Mouse (Mus musculus) liver, embryonic 14.5 days (tissue): ENCODE data around the gene Kcnk7. TPM values are rescaled to one million over a fixed set of nuclear protein-coding genes. Genes with fewer than 3 reads are reported as not detected.
A peak's percentile ranks its signal among the peaks of the same experiment; 100 is the strongest.

Source experiments
- ATAC-seq: fragments of 200-750 bp; cut with Nextera tagmentation; 2 replicates; pipeline ENCODE4 v1.8.0; 2017; ENCODE audit warnings: moderate number of reproducible peaks, mild to moderate bottlenecking, moderate library complexity; ENCODE audit not compliant: insufficient read depth
- DNase-seq, 3 experiments: peaks; one replicate each; pipeline ENCODE4 v3.0.0-alpha.2; 2012 to 2013; ENCODE audit warnings: low read depth in 3 of 3, low spot score in 3 of 3
- H3K27ac ChIP-seq: fragments of 300-500 bp; sonication (generic); 2 replicates; pipeline ENCODE4 v1.5.1; 2014; ENCODE audit warnings: moderate library complexity, mild to moderate bottlenecking, control low read depth, inconsistent platforms
- H3K27me3 ChIP-seq: fragments of 300-500 bp; sonication (generic); 2 replicates; pipeline ENCODE4 v1.6.1; 2014; ENCODE audit warnings: mild to moderate bottlenecking, low read length, moderate library complexity; ENCODE audit not compliant: control insufficient read depth, insufficient read depth
- H3K36me3 ChIP-seq: fragments of 300-500 bp; sonication (generic); replicated peaks from 2 replicates; pipeline ENCODE4 v1.6.1; 2014; ENCODE audit warnings: low read depth; ENCODE audit not compliant: control insufficient read depth, insufficient read depth
- H3K4me1 ChIP-seq, 2 experiments: fragments of 200-500 bp in 1 of 2; fragments of 300-500 bp in 1 of 2; sonication (generic) in 1 of 2; replicated peaks; 2 replicates each; pipeline ENCODE4 v1.6.1; 2012 to 2014; ENCODE audit warnings: antibody characterized with exemption in 1 of 2, inconsistent platforms in 1 of 2, low read length in 1 of 2; ENCODE audit not compliant: control insufficient read depth in 2 of 2, insufficient read depth in 2 of 2
- H3K4me2 ChIP-seq: fragments of 300-500 bp; sonication (generic); 2 replicates; pipeline ENCODE4 v1.6.1; 2014; ENCODE audit warnings: low read depth, mild to moderate bottlenecking, control low read depth, moderate library complexity
- H3K4me3 ChIP-seq, 2 experiments: fragments of 200-500 bp in 1 of 2; fragments of 300-500 bp in 1 of 2; sonication (generic) in 1 of 2; 2 replicates each; pipeline ENCODE4 v1.5.1; 2012 to 2014; ENCODE audit warnings: low read depth in 2 of 2, low read length in 2 of 2, mild to moderate bottlenecking in 2 of 2, control low read depth in 1 of 2, inconsistent platforms in 1 of 2, moderate library complexity in 1 of 2; ENCODE audit not compliant: insufficient read depth in 1 of 2
- H3K9ac ChIP-seq: fragments of 300-500 bp; sonication (generic); replicated peaks from 2 replicates; pipeline ENCODE4 v1.6.1; 2014; ENCODE audit warnings: mild to moderate bottlenecking, control low read depth, moderate library complexity
- H3K9me3 ChIP-seq: fragments of 300-500 bp; sonication (generic); 2 replicates; pipeline ENCODE4 v1.6.1; 2016; ENCODE audit warnings: low read length, mixed read lengths; ENCODE audit not compliant: control insufficient read depth
- CTCF ChIP-seq: IDR thresholded peaks from 2 replicates; pipeline ENCODE4 v1.5.1; 2016; ENCODE audit warnings: antibody characterized with exemption, low read depth, control low read depth
- EP300 ChIP-seq: IDR thresholded peaks from 2 replicates; pipeline ENCODE4 v1.6.1; 2016; ENCODE audit warnings: antibody characterized with exemption, low read depth
- WGBS: fragments of 180-500 bp; shearing (Covaris S2); extraction: QIAGEN DNeasy Blood & Tissue Kit; methylation state at CpG from one replicate; pipeline ENCODE4 v1.1.7; 2014; ENCODE audit not compliant: insufficient replicate concordance; 5-methylcytosine and 5-hydroxymethylcytosine counted together
- polyA plus RNA-seq, 2 experiments: library from polyadenylated mRNA; depleted of rRNA in 1 of 2; stranded (reverse) in 1 of 2; unstranded in 1 of 2; fragments of >200 nt; fragmentation: Nextera tagmentation in 1 of 2; extraction: Ambion mirVana in 1 of 2; gene quantifications; 2 replicates each; pipeline versions ENCODE4 v1.2.1 to v1.2.3; 2012 to 2014

Gene Kcnk7
- polyA plus RNA-seq, 2 experiments, result 0.17 TPM; not detected in 1

DNA sequence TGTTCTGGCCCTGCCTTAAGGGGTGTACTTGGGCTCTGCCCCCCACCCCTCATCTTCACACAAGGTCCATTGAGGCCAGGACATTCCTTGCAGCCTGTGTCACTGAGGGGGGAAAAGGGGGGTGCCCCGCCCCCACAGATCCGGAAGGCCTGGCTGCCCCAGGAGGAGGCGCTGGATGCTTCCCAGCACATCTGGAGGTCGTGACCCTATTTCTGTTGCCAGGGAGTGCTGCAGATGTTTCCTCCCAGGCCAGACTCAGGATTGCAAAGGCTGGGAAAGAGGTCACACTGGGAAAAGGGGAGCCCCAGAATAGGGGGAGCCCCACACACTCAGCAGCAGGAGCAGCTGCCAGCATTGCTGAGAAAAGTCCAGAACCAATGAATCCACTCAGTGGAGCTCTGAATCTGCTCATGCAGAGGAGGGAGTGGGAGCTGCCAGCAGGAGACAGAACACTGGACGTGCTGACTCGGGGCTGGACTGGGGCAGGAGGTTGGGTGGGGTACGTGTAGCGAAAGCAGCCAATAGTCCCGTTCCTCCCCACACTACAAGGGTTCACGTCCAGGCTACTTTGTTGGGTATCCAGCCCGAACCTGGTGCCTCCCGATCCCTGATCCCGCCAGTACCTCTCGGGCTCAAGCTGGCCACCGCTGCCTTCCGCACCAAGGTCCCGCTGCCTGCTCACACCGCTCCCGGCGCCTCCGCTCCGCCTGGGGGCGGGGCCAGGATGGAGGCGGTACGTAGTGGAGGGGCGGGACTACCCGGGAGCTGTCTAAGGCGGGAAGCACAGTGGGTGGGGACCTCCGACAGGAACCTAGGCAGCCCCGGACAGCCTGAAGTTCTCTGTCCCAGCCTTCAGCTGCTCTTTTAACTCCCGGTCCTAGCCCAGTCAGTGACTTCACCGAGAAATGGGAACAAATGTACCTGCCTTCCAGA lies 40.9 kb upstream of the Kcnk7 start, which contains the start of gene Sipa1:
Sipa1 (minus strand) TSS at position 727 of the 933 bp plus-strand sequence.
- DNase-seq (peak; percentile 90 to 92 (median 91)), ATAC-seq (peak; percentile 83)
- H3K4me2 ChIP-seq, result peak within 1 kb of the TSS; percentile 95
- H3K9me3 ChIP-seq, result no peaks in the 10 kb centered on the region
- no peaks in the 10 kb centered on the region for H3K27me3 ChIP-seq
- peaks cover 34 to 39% of the 10 kb centered on the region in 2 experiments for H3K4me1 ChIP-seq
- peak within 1 kb of the TSS; percentile 79 to 84 for H3K4me3 ChIP-seq
- H3K9ac ChIP-seq, result peak within 1 kb of the TSS; percentile 80
- under 1% methylated on average over 32 of the region's 32 CpGs for WGBS
- TF ChIP-seq EP300, result no peak
- TF ChIP-seq CTCF, result peak; percentile 32
- peak within 1 kb of the TSS; percentile 97 for H3K27ac ChIP-seq
- H3K36me3 ChIP-seq, result peaks cover 20% of the 10 kb centered on the region

DNA sequence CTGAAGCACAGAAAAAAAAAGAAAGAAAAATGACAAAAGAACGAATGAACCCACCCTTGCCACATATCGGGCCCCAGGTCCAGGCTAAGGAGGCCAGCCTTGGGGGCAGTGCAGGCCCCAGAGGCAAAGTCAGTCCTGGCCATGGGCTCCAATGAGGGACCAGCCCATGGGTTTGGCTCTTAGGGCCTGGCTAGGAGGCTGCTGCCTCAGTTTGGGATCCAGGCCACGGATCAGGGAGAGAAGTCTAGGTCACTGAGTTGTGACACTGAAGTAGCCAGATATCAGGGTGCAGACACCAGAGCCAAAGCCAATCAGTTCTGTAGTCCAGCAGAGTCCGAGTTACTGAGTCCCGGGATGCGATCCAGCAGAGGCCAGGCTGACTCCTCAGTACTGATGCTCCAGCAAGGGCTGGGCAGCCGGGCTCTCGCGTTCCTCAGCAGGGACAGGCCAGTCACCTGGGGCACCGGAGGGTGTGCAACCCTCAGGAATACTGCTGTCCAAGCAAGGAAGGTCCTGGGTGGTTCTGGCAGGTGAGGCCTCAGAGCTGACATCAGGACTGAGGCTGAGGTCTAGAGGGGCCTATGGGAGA lies 39.4 kb upstream of the Kcnk7 start:
- H3K9ac ChIP-seq, result peak overlapping the region; percentile 80
- peaks cover 5% of the 10 kb centered on the region; the same call in 1 of the 2 replicates for H3K36me3 ChIP-seq
- H3K27me3 ChIP-seq, result no peaks in the 10 kb centered on the region
- DNase-seq (no peak), ATAC-seq (no peak)
- peak overlapping the region; percentile 97 for H3K27ac ChIP-seq
- H3K4me2 ChIP-seq, result peak overlapping the region; percentile 95
- peak overlapping the region; percentile 12 to 79; a peak in 3 of 4 replicates for H3K4me3 ChIP-seq
- WGBS, result 74% methylated on average over 10 of the region's 10 CpGs
- TF ChIP-seq EP300 (no peak), CTCF (no peak)
- peaks cover 34 to 39% of the 10 kb centered on the region in 2 experiments for H3K4me1 ChIP-seq
- H3K9me3 ChIP-seq, result no peaks in the 10 kb centered on the region

DNA sequence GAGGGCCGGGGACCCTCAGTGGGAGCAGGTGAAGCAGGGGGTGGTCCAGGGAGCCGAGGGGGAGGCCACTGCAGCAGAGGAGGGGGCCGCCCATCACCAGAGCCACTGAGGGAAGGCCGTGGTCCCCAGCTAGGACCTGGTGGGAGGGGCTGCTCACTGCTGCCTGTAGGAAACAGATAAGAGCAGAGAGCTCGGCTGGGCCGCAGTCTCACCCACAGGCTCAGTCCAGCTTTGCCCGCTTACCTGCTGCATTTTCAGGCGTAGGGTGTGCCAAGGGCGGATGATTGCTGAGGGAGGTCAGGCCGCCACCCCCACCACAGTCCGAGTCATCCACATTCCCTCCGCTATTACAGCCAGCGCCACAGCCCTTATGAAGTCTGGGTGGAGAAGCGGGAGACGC lies 38.7 kb upstream of the Kcnk7 start:
- peak overlapping the region; percentile 80 for H3K9ac ChIP-seq
- DNase-seq, result peak; percentile 85

DNA sequence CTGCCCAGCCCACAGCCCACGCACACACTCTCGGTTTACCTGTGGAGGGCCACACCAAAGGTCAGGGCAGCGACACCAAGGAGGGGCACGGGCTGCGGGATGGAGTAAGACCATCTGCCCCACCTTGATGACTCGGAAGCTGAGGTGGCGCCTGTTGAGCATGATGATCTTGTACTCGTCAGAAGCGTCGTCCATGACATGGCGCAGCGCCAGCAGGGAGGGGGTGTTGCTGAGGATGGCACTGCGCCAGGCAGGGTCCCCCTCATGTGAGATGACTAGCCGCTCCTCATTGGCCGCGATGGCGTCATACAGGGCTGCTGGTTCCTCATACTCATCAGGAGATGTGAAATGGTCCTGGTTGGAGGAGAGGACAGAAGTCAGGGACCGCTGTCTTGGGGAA lies 37.8 kb upstream of the Kcnk7 start:
- peaks cover 32 to 38% of the 10 kb centered on the region in 2 experiments for H3K4me1 ChIP-seq
- H3K4me3 ChIP-seq, result no peak overlapping the region
- TF ChIP-seq CTCF (no peak), EP300 (no peak)
- no peaks in the 10 kb centered on the region for H3K27me3 ChIP-seq
- peaks cover 10% of the 10 kb centered on the region for H3K36me3 ChIP-seq
- ATAC-seq (no peak), DNase-seq (no peak)
- H3K9ac ChIP-seq, result no peak overlapping the region; the same call in 1 of the 2 replicates
- H3K27ac ChIP-seq, result peak overlapping the region; percentile 97
- no peaks in the 10 kb centered on the region for H3K9me3 ChIP-seq
- 92% methylated on average over 18 of the region's 18 CpGs for WGBS
- peak overlapping the region; percentile 95 for H3K4me2 ChIP-seq

More for the DNA sequence above, 38.7 kb upstream of the Kcnk7 start:
- H3K4me3 ChIP-seq, result peak overlapping the region; percentile 12 to 79; a peak in 3 of 4 replicates
- peaks cover 7% of the 10 kb centered on the region for H3K36me3 ChIP-seq
- peak; percentile 83 for ATAC-seq
- peak; percentile 86 for TF ChIP-seq EP300
- TF ChIP-seq CTCF, result peak; percentile 47
- peak overlapping the region; percentile 95 for H3K4me2 ChIP-seq
- H3K27me3 ChIP-seq, result no peaks in the 10 kb centered on the region
- H3K9me3 ChIP-seq, result no peaks in the 10 kb centered on the region
- peaks cover 34 to 39% of the 10 kb centered on the region in 2 experiments for H3K4me1 ChIP-seq
- peak overlapping the region; percentile 97 for H3K27ac ChIP-seq
- 19% methylated on average over 15 of the region's 15 CpGs for whole genome bisulfite sequencing

DNA sequence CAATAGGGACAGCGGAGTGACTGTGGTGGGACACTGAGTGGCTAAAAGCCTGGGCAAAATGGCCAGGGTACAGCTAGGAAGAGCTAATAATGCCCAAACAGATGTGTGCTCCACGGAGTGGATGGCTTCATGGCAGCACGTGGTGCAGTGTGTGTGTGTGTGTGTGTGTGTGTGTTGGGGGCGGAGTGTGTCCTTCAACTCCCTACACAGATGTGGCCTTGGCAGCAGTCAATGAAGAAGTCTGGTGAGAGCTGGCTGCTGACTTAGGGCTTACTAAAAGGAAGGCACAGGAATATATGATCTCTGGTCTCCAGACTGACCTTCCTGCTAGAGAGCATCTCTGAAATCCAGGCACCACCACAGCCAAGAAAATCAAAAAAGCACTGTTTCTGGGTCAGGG lies 35.8 kb upstream of the Kcnk7 start:
- DNase-seq (no peak), ATAC-seq (no peak)
- Histone ChIP-seq H3K4me1 (peaks cover 24 to 27% of the 10 kb centered on the region in 2 experiments), H3K36me3 (peaks cover 25% of the 10 kb centered on the region), H3K4me3 (no peak overlapping the region), H3K9me3 (no peaks in the 10 kb centered on the region), H3K27me3 (no peaks in the 10 kb centered on the region), H3K4me2 (no peak overlapping the region), H3K27ac (peak overlapping the region; percentile 44), H3K9ac (no peak overlapping the region)
- 86% methylated on average over 4 of the region's 4 CpGs for whole genome bisulfite sequencing
- no peak for TF ChIP-seq CTCF
- no peak for TF ChIP-seq EP300
